Mouse (Mus musculus) urinary bladder, postnatal 25 days (tissue): Measurements from ENCODE around the gene Elf5.
A peak's percentile ranks its signal among the peaks of the same experiment; 100 is the strongest.

Source experiments
- DNase-seq: peaks from one replicate; pipeline ENCODE4 v3.0.0; 2022; ENCODE audit warnings: low spot score

Gene Elf5

GRCm38 (mm10) chr2:103435110-103435509, 23.6 kb downstream of the Elf5 start:
- DNase-seq, result no peak

DNA sequence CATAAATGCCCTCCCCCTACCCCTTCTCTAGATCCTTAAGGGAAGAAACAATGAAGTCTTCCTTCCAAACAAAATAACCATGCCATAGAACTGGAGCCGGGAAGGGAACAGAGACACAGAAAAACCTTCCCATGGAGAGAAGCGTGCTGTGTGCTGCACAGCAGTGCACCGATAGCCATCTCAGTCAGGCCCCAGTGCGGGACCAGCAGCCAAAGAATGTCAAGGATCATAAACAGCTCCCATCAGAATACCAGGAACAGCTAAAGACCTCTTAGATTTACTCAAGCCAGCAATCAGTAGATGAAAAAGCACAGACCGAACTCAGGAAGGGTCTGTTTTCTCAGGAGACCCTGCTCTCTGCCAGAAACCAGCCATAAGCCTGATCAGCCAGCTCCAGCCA, 25.0 kb downstream of the Elf5 start:
- DNase-seq, result no peak

GRCm38 (mm10) chr2:103439071-103439622, 27.7 kb downstream of the Elf5 start:
- no peak for DNase-seq

DNA sequence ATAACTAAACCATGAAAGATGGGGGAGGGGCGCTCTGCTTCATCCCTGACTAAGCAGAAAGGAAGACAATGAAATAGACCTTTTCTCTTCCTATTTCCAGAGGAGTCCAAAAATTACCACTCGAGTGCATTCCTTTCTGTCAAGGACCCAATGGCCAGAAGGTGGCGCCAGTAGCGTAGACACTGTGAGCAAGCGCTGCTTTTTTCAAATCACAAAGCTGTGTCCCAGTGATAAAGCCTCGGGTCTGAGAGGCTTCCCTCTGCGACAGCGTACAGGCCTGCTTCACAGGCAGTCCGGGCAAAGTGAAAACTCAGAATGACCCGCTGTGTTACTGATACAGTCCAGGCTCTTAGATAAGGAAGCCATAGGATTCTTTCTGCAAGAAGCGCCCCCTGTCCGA, 28.2 kb downstream of the Elf5 start:
- DNase-seq, result peak; percentile 70

GRCm38 (mm10) chr2:103445776-103446175, 34.3 kb downstream of the Elf5 start:
- peak; percentile 20 for DNase-seq

GRCm38 (mm10) chr2:103446326-103446725, 34.8 kb downstream of the Elf5 start:
- DNase-seq, result no peak

DNA sequence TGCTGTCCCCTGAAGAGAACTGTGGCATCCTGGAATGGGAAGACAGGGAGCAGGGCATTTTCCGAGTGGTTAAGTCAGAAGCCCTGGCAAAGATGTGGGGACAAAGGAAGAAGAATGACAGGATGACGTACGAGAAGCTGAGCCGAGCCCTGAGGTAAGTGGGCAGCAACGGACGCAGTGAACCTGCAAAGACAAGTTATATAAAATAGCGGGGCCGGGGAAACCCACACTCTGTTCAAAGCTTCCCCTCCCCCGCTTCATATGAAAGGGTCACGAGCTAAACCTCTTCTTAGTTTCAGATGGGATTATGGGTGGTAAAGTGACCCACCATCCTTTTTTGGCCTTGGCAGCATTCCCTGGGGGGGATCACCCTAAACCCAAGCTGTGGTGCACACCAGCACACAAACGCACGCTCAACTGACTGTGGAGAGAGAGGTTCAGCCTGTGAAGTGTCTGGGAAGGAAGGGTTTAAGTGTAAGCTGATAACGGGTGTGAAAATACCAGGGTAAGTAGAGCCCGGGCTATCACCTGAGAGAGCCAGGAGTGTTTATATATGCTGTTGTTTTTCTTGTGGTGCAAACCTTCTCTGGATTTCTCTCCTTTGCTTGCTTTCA, 37.6 kb downstream of the Elf5 start:
- no peak for DNase-seq

DNA sequence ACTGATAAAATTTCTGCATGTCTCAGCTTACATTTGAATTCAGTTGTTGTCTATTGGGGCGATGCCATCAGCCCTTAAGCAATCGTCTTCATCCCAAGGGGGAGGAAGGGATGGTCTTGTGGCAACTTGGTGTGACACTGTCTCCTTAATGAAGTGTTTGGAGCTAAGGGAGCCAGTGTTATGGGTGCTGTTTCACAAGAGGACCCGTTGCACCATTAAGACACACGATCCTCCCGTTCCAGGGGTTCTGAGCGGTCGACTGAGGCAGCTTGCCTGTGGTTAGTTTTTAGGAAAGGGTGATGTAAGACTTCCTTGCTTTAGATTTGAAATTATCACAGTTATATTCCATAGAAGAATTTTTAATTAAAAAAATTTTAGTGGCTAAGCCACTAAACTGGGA, 38.3 kb downstream of the Elf5 start:
- DNase-seq, result no peak

- DNase-seq, result no peak
These were observed 38.8 kb downstream of the Elf5 start for GRCm38 (mm10) chr2:103450267-103450666.

DNA sequence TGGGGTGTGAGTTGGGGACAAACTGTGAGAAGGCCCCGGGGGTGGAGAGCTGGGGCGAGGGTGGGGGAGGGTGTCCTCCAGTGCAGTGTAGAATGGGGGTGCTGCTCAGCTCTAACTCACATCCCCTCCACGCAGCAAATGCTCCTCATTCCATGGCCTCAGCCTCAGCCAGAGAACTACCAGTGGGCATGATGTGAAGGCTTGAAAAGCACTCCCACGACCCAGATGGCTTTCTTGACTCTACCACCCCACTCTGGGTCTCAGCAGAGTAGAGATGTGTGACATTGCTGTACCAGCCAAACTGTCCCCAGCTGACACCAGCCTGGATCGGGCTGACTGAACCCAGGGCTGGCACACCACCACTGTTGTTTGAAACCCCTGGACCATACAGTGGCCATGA, 41.1 kb downstream of the Elf5 start:
- DNase-seq, result no peak

DNA sequence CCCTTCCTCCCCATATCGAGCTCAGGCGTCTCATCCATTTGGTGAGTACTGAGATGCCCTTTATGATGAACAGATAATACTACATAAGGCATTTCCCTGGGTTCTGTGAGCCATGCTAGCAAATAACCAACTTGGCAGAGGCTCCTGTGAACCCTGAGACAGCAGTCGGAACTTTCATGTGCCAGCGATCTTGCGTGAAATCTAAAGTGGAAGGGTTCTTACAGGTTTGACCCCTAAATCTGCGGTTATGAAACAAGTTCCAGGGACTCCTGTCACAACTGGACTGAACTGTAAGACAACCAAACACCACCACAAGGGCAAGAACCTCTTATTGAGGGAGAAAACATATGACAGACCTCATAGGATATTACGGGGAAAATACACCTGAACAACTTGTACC, 44.3 kb downstream of the Elf5 start:
- no peak for DNase-seq

DNA sequence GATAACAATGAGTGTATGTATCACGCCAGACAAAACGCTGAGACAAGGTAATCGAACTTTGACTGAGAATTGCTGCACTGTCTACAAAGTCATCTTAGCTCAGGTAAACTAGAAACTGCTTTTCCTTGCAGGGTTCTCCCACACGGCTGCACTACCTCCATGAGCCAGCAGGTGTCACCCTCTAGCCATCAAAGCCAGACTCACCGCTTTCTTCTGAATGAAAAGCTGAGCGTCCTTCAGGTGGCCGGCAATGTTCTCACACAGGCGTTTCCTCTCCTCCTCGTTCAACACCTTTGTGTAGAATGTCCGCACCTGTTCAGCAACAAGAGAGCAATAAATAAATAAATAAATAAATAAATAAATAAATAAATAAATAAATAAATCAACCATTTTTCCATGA, 45.2 kb downstream of the Elf5 start:
- DNase-seq, result peak; percentile 83

DNA sequence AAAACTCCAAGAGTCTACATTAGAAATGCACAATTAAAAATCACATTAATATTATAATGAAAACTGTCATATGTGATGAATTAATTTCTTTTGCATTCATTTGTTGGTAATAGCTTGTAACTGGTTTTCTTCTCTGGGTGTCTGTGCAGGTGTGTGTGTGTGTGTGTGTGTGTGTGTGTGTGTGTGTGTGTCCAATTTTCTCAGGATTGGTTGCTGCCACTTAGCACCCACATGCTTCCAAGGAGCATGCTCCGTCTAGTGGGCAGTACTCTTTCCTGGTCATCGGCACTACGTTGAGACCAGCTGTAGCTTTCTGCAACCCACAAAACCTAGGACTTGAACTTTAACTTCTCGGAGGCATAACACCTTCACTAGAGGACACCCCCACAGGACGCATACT, 45.6 kb downstream of the Elf5 start:
- DNase-seq, result no peak

DNA sequence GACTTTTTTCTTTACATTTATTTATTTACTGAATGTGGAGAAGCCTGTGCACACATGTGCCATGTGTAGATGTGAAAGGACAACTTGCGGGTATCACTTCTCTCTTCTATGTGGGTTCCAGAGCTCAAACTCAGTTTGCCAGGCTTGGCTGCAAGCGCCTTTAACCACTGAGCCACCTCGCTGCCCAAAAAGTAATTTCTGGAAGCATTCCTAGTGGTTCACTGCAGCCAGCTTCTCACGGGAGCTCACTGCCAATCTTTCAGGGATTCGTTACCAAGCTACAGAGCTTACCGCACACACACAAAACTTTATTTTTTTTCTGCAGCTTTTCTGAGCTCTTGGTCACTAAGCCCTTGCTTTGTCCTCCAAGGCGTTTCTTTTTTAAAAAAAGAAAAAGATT, 46.1 kb downstream of the Elf5 start:
- no peak for DNase-seq

GRCm38 (mm10) chr2:103459069-103459468, 47.6 kb downstream of the Elf5 start:
- no peak for DNase-seq

DNA sequence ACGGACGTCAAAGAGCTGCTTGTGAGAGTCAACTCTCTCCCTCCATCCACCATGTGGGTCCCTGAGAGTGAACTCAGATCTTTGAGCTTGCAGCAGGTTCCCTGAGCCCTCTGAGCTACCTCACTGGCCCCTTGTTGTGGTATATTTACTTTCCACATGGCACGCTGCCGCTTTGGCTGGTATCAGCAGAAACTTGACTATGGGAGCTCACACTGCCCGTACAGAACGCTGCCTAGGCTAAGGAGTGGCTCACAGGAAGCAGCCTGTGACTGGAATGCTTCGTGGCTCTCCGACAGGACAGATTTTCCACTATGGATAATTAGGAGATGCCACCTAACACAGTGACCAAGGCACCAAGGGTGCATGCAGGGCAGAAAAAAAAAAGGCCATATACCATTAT, 49.7 kb downstream of the Elf5 start:
- DNase-seq, result no peak

- no peak for DNase-seq
These were observed 50.3 kb downstream of the Elf5 start for GRCm38 (mm10) chr2:103461743-103462142.

DNA sequence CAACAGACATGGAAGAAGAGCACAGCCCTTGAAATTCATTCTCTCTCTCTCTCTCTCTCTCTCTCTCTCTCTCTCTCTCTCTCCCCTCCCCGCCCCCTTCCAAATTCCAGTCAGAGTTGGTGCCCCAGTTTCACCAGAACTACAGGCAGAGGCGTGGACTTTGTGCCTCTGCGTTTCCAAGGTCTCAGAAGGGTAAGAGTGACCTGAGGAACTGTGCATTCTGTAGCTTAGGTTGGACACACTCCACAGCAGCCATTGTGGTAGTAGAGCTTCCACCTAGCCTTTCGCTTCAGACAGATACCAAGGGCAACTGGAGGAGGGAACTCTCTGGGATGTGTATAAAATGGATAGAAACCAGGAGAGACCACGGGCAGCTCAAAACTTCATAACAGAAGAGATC, 51.3 kb downstream of the Elf5 start:
- no peak for DNase-seq

- DNase-seq, result no peak
These were observed 53.0 kb downstream of the Elf5 start for GRCm38 (mm10) chr2:103464524-103464923.

GRCm38 (mm10) chr2:103465429-103465828, 53.9 kb downstream of the Elf5 start:
- DNase-seq, result no peak

- DNase-seq, result no peak
These were observed 54.8 kb downstream of the Elf5 start for GRCm38 (mm10) chr2:103466272-103466671.

DNA sequence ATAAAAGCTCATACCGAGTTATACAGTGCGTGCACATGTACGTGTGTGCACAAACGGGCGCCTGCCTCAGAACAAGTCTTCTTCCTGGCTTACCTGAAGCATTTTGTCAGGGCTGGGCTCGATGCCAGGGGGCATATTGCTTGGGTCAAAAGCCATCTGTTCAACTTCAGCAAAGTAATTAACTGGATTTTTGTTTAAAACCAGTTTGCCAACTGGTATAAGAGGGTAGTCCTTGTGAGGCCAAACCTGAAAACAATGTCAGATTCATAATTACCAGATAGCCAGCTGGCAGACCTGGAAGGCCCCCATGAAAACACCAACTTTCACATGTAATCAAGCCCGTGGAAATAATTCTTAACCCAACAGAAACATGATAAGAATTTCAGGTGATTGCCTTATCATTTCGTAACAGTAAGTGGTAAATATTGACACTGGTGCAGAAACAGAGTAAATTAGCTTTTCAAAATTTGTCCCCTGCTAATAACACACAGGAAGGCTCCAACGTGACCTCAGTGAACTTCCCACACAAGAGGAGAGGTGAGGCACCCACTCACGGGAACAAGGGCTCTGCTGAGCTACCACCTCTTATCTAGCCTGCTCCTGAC, 55.6 kb downstream of the Elf5 start:
- DNase-seq, result peak; percentile 15

DNA sequence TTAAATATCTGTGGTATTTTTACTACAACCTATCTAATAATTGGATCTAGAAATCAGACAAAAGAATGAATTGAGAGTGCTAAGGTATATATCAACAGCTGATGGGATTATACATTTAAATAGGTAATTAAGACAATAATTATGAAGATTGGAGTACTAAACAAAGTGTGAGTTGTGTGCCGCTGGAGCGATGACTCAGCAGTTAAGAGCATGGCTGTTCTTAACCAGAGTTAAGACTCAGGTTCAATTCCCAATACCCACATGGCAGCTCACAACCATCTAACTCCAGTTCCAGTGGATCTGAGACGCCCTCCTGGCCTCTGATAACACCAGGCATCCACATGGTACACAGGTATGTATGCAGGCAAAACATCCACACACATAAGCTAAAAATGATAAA, 61.9 kb downstream of the Elf5 start:
- no peak for DNase-seq

DNA sequence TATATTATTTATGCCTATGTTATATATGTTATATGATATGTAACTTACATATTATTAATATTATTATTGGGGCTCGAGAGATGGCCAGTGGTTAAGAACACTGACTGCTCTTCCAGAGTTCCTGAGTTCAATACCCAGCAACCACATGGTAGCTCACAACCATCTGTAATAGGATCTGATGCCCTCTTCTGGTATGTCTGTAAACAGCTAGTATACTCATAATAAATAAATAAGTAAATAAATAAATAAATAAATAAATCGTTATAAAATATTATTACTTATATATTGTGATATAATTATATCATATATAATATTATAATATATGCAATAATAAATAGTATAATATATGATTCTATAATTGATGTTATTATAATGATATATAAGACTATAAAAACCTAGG, 64.7 kb downstream of the Elf5 start:
- no peak for DNase-seq
